Mouse (Mus musculus): ENCODE results near the gene Smn1. TPM values are rescaled to one million over a fixed set of nuclear protein-coding genes. Genes with fewer than 3 reads are reported as not detected.
A peak's percentile ranks its signal among the peaks of the same experiment; 100 is the strongest.

Smn1 gene
- polyA plus RNA-seq (2014; fragmentation: Nextera tagmentation; extraction: Ambion mirVana), result 79.9 and 91.0 TPM in 2 replicates

DNA sequence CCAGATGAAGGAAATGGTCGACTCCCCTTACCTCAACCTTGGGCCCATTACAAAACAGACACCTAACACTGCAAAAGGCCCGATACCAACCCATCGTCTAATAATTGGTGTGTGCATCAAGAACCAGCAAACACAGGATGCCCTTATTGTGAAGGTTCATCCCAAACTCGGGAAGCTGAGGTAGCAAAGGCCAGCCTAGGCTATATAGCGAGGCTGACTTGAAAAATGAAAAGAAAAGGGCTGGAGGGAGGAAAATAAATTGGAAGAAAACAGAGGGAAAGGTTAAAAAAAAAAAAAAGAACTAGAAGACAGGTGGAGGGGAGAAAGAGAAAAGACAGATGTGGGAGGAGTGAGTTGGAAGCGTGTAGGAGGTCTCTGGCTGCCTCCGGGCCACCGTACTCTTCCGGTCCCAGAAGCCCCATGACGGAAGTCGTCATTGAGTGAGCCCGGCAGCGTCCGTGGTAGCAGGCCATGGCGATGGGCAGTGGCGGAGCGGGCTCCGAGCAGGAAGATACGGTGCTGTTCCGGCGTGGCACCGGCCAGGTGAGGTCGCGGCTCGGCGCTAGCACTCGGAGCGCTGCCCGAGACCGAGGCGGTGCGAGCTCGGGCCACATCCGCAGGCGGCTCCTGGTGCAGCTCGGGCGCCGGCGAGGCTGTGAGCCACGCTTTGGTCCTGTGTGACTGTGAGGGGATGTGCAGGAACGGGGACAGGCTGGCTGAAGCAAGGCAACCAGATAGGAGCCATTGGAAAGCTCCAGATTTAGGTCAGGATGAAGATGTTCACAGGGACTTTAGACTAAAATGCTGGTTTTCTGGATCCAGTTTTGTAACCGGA lies at the start of gene Smn1:
TSS of gene Smn1 (plus strand) at position 430 of the 835 bp plus-strand sequence.
- H3K9me3 ChIP-seq (ENCODE audit: control insufficient read depth, low read length), result no peaks in the 10 kb centered on the region
- DNase-seq (ENCODE audit: low spot score) (peak; percentile 93), ATAC-seq (replicated peaks; ENCODE audit: low FRiP score) (peak; percentile 98)
- H3K4me2 ChIP-seq (ENCODE audit: low read depth, low read length, severe bottlenecking), result peak within 1 kb of the TSS; percentile 86
- peak within 1 kb of the TSS; percentile 78 for H3K4me3 ChIP-seq (ENCODE audit: low read depth, low read length)
- peaks cover 11% of the 10 kb centered on the region; the same call in 1 of the 2 replicates for H3K36me3 ChIP-seq (ENCODE audit: control insufficient read depth, insufficient read depth, low read length)
- no peaks in the 10 kb centered on the region for H3K27me3 ChIP-seq (ENCODE audit: control insufficient read depth, insufficient read depth, low read length)
- H3K9ac ChIP-seq (ENCODE audit: low read length), result peak within 1 kb of the TSS; percentile 68
- H3K27ac ChIP-seq (ENCODE audit: low read depth, low read length), result no peak within 1 kb of the TSS
- 4% methylated on average over 42 of the region's 42 CpGs for WGBS
- H3K4me1 ChIP-seq (replicated peaks; ENCODE audit: control insufficient read depth, insufficient read depth, low read length), result peaks cover 6% of the 10 kb centered on the region; the same call in 1 of the 2 replicates

DNA sequence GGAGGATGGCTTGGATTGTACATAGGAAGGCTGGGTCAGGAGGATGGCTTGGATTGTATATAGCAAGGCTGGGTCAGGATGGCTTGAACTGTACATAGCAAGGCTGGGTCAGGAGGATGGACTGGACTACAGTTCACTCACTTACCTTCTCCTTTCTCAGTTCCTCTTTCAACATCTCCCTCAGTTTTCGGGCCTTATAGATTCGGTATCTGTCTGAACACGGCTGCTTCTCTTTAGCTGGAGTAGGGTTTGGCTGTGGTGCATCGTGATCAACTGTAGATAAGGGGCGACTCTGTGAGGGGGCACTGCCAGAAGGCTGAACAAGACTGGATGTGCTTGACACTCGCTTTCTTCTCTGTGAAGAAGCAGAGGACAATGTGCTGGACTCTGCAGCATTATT lies 25.8 kb upstream of the Smn1 start:
- no peak overlapping the region for H3K4me3 ChIP-seq (ENCODE audit: low read depth, low read length)
- 98% methylated on average over 6 of the region's 6 CpGs for WGBS
- H3K27me3 ChIP-seq (ENCODE audit: control insufficient read depth, insufficient read depth, low read length), result no peaks in the 10 kb centered on the region
- H3K36me3 ChIP-seq (ENCODE audit: control insufficient read depth, insufficient read depth, low read length), result peaks cover 2% of the 10 kb centered on the region; the same call in 1 of the 2 replicates
- H3K27ac ChIP-seq (ENCODE audit: low read depth, low read length), result no peak overlapping the region
- no peaks in the 10 kb centered on the region for H3K9me3 ChIP-seq (ENCODE audit: control insufficient read depth, low read length)
- no peak overlapping the region for H3K4me2 ChIP-seq (ENCODE audit: low read depth, low read length, severe bottlenecking)
- no peaks in the 10 kb centered on the region; the same call in 1 of the 2 replicates for H3K4me1 ChIP-seq (replicated peaks; ENCODE audit: control insufficient read depth, insufficient read depth, low read length)
- no peak overlapping the region for H3K9ac ChIP-seq (ENCODE audit: low read length)
- ATAC-seq (replicated peaks; ENCODE audit: low FRiP score) (no peak), DNase-seq (ENCODE audit: low spot score) (no peak)

DNA sequence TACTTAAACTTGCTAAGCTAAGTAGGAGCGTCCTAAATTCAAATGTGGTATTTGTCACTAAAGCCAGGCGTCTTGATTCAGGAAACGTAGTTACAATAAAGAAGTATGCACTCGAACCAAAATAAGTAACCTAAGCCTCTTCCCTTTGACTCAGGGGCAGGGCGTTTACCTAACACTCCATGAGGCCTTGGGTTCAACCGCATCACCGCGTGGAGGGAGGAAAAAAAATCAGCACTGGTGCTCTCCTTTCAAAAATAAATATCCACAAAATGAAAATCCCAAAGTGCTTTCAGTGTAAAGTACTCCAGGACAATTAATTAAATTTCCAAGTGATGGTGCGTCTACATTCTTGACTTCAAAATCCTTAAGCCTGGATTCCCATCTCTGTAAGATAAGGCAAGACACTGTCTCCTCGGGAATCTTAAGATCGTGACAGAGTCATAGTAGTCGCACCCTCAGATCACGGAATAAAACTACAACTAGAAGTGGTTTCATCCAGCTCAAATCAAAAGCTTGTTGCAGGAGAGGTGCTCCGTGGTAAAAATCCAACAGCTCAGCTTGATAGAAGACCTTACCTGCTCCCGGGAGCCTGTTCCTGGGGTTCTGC lies 21.5 kb upstream of the Smn1 start:
- Histone ChIP-seq H3K4me3 (ENCODE audit: low read depth, low read length) (peak overlapping the region; percentile 83), H3K27ac (ENCODE audit: low read depth, low read length) (0 out of 2 replicates have a peak overlapping the region, but pooled peaks have one; percentile 41), H3K4me2 (ENCODE audit: low read depth, low read length, severe bottlenecking) (peak overlapping the region; percentile 84), H3K27me3 (ENCODE audit: control insufficient read depth, insufficient read depth, low read length) (no peaks in the 10 kb centered on the region), H3K9ac (ENCODE audit: low read length) (peak overlapping the region; percentile 86), H3K4me1 (replicated peaks; ENCODE audit: control insufficient read depth, insufficient read depth, low read length) (no peaks in the 10 kb centered on the region; the same call in 1 of the 2 replicates), H3K36me3 (ENCODE audit: control insufficient read depth, insufficient read depth, low read length) (no peaks in the 10 kb centered on the region), H3K9me3 (ENCODE audit: control insufficient read depth, low read length) (no peaks in the 10 kb centered on the region)
- WGBS, result 9% methylated on average over 15 of the region's 15 CpGs
- ATAC-seq (replicated peaks; ENCODE audit: low FRiP score) (no peak; the same call in 1 of the 2 replicates), DNase-seq (ENCODE audit: low spot score) (no peak)

DNA sequence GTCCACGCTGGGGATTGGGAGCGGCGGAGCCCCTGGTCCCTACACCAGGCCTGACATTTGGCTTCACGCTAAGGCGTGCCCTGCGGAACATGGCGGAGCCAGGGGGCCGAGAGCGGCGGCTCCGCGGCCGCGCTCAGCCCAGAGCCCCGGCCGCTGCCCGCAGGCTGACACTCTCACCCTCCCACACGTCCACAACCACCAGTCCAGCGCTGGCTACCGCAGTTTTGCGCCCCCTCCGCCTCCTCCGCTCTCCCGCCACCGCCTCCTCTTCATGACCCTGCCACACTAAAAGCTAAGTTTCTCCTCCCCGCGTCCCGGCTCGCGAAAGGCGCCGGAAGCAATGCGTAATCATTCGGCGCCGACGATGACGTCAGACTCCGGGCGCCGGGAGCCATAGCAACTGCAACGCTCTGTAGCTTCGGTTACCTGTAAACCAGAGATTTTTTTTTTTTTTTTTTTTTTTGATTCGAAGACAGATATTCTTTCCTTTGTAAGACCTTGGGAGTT lies 20.9 kb upstream of the Smn1 start, which contains the start of gene Bdp1:
TSS of gene Bdp1 (minus strand) at position 323 of the 507 bp plus-strand sequence.
- H3K4me1 ChIP-seq (replicated peaks; ENCODE audit: control insufficient read depth, insufficient read depth, low read length), result no peaks in the 10 kb centered on the region; the same call in 1 of the 2 replicates
- H3K27ac ChIP-seq (ENCODE audit: low read depth, low read length), result 0 out of 2 replicates have a peak within 1 kb of the TSS, but pooled peaks have one; percentile 41
- peak within 1 kb of the TSS; percentile 84 for H3K4me2 ChIP-seq (ENCODE audit: low read depth, low read length, severe bottlenecking)
- no peaks in the 10 kb centered on the region for H3K36me3 ChIP-seq (ENCODE audit: control insufficient read depth, insufficient read depth, low read length)
- no peaks in the 10 kb centered on the region for H3K9me3 ChIP-seq (ENCODE audit: control insufficient read depth, low read length)
- WGBS, result 1% methylated on average over 44 of the region's 44 CpGs
- no peaks in the 10 kb centered on the region for H3K27me3 ChIP-seq (ENCODE audit: control insufficient read depth, insufficient read depth, low read length)
- H3K9ac ChIP-seq (ENCODE audit: low read length), result peak within 1 kb of the TSS; percentile 86
- ATAC-seq (replicated peaks; ENCODE audit: low FRiP score), result peak; percentile 82
- H3K4me3 ChIP-seq (ENCODE audit: low read depth, low read length), result peak within 1 kb of the TSS; percentile 83
- peak; percentile 97 for DNase-seq (ENCODE audit: low spot score)

DNA sequence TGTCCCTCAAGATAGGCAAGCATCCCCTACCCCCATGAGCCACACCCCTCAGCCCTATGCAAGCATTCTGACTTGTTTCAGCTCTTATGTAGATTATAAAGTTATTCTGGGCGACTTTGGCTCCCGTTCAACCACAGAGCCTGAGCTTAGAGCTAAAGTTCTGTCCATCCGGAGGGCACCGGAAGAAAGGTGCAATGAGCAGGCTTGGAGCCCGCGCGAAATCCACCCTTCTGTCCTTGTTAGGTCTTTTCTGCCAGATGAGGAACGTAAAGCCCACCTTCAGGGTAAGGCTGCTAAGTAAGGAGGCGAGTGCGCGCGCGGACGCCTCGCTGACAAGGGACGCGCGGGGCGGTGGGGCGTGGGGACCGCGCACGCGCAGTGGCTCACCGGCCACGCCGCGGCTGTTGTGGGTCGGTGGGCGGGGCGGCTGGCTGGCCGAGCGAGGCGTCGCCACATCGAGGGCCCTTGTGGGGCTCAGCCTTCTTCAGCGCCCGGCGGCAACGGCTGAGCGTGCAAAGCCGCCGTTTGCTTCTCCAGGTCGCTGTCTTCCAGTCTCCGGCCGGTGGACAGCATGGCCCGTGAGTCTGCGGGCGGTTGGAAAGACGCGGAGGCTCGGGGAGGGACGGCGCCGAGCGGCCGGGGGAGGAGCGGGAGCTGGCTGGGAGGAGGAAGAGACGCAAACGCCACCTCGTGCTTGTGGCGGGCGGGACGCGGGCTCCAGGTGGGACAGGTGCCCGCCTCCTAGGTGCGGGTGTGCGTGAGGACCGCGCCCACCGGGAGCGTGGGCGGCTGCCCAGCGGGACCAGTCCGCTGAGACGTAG lies 16.8 kb upstream of the Smn1 start, which contains the start of gene Serf1:
TSS of gene Serf1 (plus strand) at position 361 of the 821 bp plus-strand sequence.
- 1% methylated on average over 71 of the region's 76 CpGs for WGBS
- Histone ChIP-seq H3K4me2 (ENCODE audit: low read depth, low read length, severe bottlenecking) (peak within 1 kb of the TSS; percentile 85), H3K36me3 (ENCODE audit: control insufficient read depth, insufficient read depth, low read length) (no peaks in the 10 kb centered on the region)

DNA sequence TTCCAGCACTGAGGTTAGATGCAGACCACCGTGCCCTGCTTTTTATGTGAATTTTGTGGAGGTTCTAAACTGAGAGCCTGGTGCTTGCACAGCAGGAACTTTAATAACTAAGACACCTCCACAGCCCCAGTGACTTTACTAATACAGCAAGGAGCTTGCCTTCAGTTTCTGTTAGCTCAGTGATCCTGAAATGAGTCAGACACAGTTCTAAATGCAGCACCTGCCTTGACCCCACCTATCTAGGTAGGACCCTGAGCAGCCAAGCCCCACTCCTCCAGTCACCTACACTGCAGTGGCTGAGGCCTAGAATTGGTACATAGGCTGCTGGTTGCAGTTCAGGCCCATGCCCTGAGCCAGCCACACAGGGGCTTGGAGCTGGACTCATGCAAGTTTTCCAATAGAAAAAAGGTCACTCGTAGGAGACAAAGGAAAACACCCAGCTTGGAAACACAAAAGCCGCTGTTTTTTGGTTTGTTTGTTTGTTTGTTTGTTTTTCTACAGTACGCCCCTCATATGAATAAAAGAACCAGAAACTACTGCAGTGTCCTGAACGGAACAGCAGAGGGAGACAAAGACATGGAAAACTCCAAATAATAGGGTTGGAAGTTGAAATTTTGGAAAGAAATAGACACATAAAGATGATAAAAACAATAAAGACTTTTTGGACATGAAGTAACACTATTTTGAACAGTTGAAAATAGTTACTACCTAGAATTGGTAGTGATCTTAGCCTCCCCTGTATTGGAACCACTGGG lies 12.3 kb upstream of the Smn1 start:
- Histone ChIP-seq H3K4me2 (ENCODE audit: low read depth, low read length, severe bottlenecking) (no peak overlapping the region), H3K4me1 (replicated peaks; ENCODE audit: control insufficient read depth, insufficient read depth, low read length) (no peaks in the 10 kb centered on the region), H3K9me3 (ENCODE audit: control insufficient read depth, low read length) (no peaks in the 10 kb centered on the region), H3K4me3 (ENCODE audit: low read depth, low read length) (no peak overlapping the region), H3K27me3 (ENCODE audit: control insufficient read depth, insufficient read depth, low read length) (no peaks in the 10 kb centered on the region), H3K27ac (ENCODE audit: low read depth, low read length) (no peak overlapping the region), H3K36me3 (ENCODE audit: control insufficient read depth, insufficient read depth, low read length) (no peaks in the 10 kb centered on the region), H3K9ac (ENCODE audit: low read length) (no peak overlapping the region)
- WGBS, result 55% methylated on average over 5 of the region's 5 CpGs
- DNase-seq (ENCODE audit: low spot score) (no peak), ATAC-seq (replicated peaks; ENCODE audit: low FRiP score) (no peak)

More for the DNA sequence above, 16.8 kb upstream of the Smn1 start, which contains the start of gene Serf1:
- no peak within 1 kb of the TSS for H3K27ac ChIP-seq (ENCODE audit: low read depth, low read length)
- no peaks in the 10 kb centered on the region for H3K9me3 ChIP-seq (ENCODE audit: control insufficient read depth, low read length)
- DNase-seq (ENCODE audit: low spot score), result peak; percentile 93
- H3K4me1 ChIP-seq (replicated peaks; ENCODE audit: control insufficient read depth, insufficient read depth, low read length), result no peaks in the 10 kb centered on the region; the same call in 1 of the 2 replicates
- peak within 1 kb of the TSS; percentile 66 for H3K4me3 ChIP-seq (ENCODE audit: low read depth, low read length)
- ATAC-seq (replicated peaks; ENCODE audit: low FRiP score), result peak; percentile 85
- peak within 1 kb of the TSS; percentile 78 for H3K9ac ChIP-seq (ENCODE audit: low read length)
- no peaks in the 10 kb centered on the region for H3K27me3 ChIP-seq (ENCODE audit: control insufficient read depth, insufficient read depth, low read length)

DNA sequence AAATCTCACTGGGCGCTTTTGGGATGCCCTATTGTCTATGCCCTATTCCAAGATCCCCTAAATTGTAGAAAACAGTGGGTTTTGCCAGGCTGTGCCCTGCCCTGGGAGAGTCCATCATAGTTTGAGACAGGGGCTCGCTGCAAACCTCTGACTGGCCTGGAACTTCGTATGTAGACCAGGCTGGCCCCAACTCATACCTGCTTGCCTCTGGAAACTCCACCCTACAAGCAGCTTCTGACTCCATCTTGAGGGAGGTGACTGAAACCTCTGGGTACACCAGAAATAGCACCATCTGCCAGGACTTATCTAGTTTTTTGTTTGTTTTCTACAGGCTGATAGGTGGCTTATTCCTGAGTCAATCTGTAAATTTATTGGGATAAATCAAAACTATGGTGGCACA lies 682 bp upstream of the Smn1 start:
- H3K9ac ChIP-seq (ENCODE audit: low read length), result peak overlapping the region; percentile 68; the same call in 1 of the 2 replicates
- H3K27me3 ChIP-seq (ENCODE audit: control insufficient read depth, insufficient read depth, low read length), result no peaks in the 10 kb centered on the region
- H3K4me2 ChIP-seq (ENCODE audit: low read depth, low read length, severe bottlenecking), result peak overlapping the region; percentile 86
- DNase-seq (ENCODE audit: low spot score), result no peak
- 86% methylated on average over 3 of the region's 3 CpGs for WGBS
- H3K4me3 ChIP-seq (ENCODE audit: low read depth, low read length), result peak overlapping the region; percentile 78; the same call in 1 of the 2 replicates
- H3K27ac ChIP-seq (ENCODE audit: low read depth, low read length), result no peak overlapping the region
- peaks cover 6% of the 10 kb centered on the region; the same call in 1 of the 2 replicates for H3K4me1 ChIP-seq (replicated peaks; ENCODE audit: control insufficient read depth, insufficient read depth, low read length)
- H3K9me3 ChIP-seq (ENCODE audit: control insufficient read depth, low read length), result no peaks in the 10 kb centered on the region
- no peak; the same call in none of the 2 replicates for ATAC-seq (replicated peaks; ENCODE audit: low FRiP score)
- peaks cover 9% of the 10 kb centered on the region; the same call in 1 of the 2 replicates for H3K36me3 ChIP-seq (ENCODE audit: control insufficient read depth, insufficient read depth, low read length)
